Mouse (Mus musculus) MEL (cell line): ENCODE data around the gene Fam102a.

ENCODE experiments used
- CHD2 ChIP-seq: IDR thresholded peaks from 2 replicates; pipeline ENCODE4 v1.6.1; 2011; ENCODE audit warnings: low read length, improper control_type of control experiment
- CTCF ChIP-seq, 3 experiments: IDR thresholded peaks in 2 of 3; conservative IDR thresholded peaks in 1 of 3; 2 replicates each; pipeline ENCODE4 v1.5.1; 2011 to 2012; ENCODE audit warnings: low read length in 3 of 3, low read depth in 2 of 3, mild to moderate bottlenecking in 2 of 3, improper control_type of control experiment in 1 of 3, inconsistent platforms in 1 of 3, mixed read lengths in 1 of 3, moderate library complexity in 1 of 3; ENCODE audit not compliant: control insufficient read depth in 1 of 3, insufficient read depth in 1 of 3, poor library complexity in 1 of 3, severe bottlenecking in 1 of 3
- EP300 ChIP-seq, 2 experiments: IDR thresholded peaks; 2 replicates each; pipeline ENCODE4 v1.6.1; 2011; ENCODE audit warnings: improper control_type of control experiment in 2 of 2, low read length in 2 of 2, low read depth in 1 of 2, mild to moderate bottlenecking in 1 of 2

- TF ChIP-seq CTCF (IDR thresholded peaks at IDR 0.05 in 2 of 3, conservative IDR thresholded peaks at IDR 0.05 in 1 of 3; ENCODE audit: control insufficient read depth in 1 of 3, insufficient read depth in 1 of 3, low read depth in 2 of 3, low read length in 3 of 3, poor library complexity in 1 of 3, severe bottlenecking in 1 of 3), result peak; percentile 21 to 71 (median 29); a peak in 4 of 6 replicates
- TF ChIP-seq EP300 (IDR thresholded peaks at IDR 0.05; ENCODE audit: low read depth in 1 of 2, low read length in 2 of 2), result peak in 1 of 2 experiments; percentile 32; a peak in 1 of 4 replicates
- no peak for TF ChIP-seq CHD2
Measured at GRCm38 (mm10) chr2:32610610-32611229, 75.6 kb downstream of the Fam102a start.
